Mouse (Mus musculus): ENCODE data around the gene Zfp282.

- TF ChIP-seq FLI1 (IDR thresholded peaks at IDR 0.05; ENCODE audit: low read length) (no peak), GATA1 (IDR thresholded peaks at IDR 0.05; ENCODE audit: borderline replicate concordance, low read length) (no peak)
These were observed 32.0 kb downstream of the Zfp282 start for GRCm38 (mm10) chr6:47909007-47909406.
